Mouse (Mus musculus) testis, adult 2 months (tissue): Measurements from ENCODE around the gene Epha2.

ENCODE experiments used
- CTCF ChIP-seq: fragments of 200-500 bp; IDR thresholded peaks from 2 replicates; pipeline ENCODE4 v1.5.1; 2012; ENCODE audit warnings: low read depth, mild to moderate bottlenecking, inconsistent platforms, low read length, moderate library complexity; ENCODE audit not compliant: control insufficient read depth, insufficient read depth, insufficient replicate concordance
- POLR2A ChIP-seq: fragments of 200-500 bp; IDR thresholded peaks from 2 replicates; pipeline ENCODE4 v1.6.1; 2012; ENCODE audit warnings: low read depth, mild to moderate bottlenecking, inconsistent platforms, low read length, moderate library complexity; ENCODE audit not compliant: control insufficient read depth

- TF ChIP-seq CTCF: no peak
- no peak for TF ChIP-seq POLR2A
These were observed 21.5 kb downstream of the Epha2 start for GRCm38 (mm10) chr4:141322526-141322925.
